Mouse (Mus musculus) CD4-positive, CD25-positive, alpha-beta regulatory T cell, adult 2 months (primary cell): ENCODE results near the gene Kremen1.

Experiments
- DNase-seq: peaks from one replicate; pipeline ENCODE4 v3.0.0-alpha.2; 2012; ENCODE audit warnings: low read depth, low spot score

Kremen1 gene

DNA sequence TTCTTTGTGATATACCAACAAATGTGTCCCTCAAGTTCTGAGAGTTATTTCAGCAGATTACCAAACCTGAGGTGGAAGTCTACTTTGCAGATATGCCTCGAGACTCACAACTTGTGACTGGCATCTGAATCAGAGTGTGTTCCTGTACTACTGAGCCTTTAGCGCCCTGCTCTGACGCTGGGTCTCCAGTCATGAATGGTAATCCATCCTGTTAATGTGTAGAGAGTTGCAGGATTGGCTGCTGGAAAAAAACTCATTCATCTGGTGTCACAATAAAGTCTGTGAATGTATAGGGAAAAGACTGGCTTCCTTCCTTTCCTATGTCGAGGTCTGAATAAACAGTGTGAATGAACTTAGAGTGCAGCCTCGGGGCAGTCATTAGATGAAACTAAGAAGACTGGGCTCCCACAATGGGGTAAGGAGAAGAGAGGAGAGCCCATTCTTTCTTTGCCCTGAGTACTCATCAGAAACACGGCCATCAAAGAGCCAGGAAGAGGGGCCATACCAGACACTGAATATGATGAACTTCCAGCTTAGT, 41.4 kb downstream of the Kremen1 start:
- DNase-seq = no peak

DNA sequence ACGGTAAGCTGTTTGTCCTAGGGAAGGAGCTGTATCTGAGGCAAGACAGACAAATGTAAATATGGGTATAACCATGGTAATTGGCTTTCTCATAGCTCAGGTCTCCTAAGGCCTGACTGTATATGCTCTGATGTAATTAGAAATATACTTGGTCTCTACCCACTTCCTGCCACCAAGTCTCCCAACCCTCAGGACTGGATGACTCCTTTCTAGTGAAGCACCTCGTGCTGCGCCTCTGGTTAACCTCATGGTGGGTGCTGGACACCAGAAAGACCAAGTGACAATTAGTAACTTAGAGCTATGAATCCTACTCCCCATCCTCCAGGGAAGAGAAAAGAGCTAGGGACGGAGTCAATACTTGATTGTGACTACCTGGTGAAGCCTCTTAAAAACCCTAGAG, 42.0 kb downstream of the Kremen1 start:
- peak; percentile 14 for DNase-seq

DNA sequence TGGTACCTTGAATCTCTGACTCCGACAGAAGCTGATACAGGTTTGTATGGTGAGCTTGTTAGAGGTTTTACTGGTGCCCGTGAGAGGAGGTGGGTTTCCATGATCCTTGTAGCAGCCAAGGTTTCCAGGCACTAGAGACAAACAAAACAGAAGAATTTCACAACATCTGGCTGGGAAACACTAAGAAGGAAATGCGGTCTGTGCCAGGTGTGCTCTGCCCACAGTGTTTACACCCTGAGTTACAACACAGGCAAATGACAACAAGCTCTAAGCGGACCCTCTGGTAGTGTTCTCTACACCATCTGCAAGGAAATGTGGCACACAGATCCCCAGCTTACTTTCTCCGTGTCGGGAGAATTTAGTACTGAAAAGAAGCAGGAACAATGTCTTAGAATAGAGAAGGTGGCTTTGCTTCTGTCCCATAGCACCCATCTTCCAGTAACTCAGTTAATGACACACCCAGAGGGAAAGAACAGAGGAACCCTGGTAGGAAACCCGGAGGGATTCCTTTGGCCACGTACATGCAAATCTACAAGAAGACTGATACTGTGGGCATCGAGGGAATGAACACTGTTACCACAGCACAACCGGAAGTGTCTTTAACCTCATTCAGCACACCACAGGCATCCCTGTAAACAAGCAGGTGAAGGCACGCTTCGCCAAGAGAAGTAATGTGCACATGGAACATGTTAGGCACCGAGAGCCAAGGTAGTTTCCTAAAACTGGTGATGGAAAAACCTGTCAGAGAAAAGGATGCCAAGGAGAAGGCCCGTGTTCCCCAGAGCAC, 45.8 kb downstream of the Kremen1 start:
- DNase-seq = peak; percentile 48

DNA sequence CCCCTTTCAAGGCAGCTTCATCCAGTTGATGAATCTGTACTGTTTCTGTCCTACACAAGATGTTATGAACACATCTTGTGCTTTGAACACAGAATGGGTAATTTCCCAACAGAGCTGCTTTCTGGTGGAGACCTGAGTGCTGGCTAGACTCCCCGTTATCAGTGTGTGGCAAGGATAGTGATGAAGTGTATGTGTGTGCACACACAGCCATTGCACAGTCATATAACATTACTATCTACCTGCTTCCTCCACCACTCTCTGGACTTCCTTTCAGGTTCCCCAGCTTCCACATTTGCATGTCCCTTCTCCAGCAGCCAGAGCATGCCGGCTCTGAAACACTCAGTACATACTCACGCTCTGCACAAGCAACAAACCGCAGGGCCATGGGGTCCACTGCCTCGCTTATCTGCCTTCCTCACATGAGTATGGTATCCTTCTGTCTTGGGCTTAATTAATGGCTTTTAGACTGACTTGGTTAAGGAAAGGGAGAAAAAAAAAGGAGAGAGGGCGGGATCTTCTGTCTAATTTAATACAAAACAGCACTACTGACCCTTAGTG, 46.8 kb downstream of the Kremen1 start:
- DNase-seq = no peak

DNA sequence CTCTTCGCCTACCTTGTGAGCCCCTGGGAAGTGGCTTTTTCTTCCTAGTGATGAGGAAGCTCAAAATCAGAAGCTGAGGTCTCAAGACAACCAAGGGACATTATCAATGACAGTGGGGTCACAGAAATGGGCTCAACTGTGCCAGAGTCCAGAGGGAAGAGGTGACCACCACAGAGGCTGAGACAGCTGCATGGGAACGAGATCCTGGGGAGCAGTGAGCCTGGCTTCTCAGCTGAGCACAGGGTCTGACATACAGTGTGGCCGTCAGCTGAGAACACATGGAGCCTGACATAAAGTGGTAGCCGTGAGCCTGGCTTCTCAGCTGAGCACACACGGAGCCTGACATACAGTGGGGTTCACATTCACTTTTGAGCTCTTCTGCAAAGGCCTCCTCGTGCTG, 58.3 kb downstream of the Kremen1 start:
- DNase-seq = no peak

DNA sequence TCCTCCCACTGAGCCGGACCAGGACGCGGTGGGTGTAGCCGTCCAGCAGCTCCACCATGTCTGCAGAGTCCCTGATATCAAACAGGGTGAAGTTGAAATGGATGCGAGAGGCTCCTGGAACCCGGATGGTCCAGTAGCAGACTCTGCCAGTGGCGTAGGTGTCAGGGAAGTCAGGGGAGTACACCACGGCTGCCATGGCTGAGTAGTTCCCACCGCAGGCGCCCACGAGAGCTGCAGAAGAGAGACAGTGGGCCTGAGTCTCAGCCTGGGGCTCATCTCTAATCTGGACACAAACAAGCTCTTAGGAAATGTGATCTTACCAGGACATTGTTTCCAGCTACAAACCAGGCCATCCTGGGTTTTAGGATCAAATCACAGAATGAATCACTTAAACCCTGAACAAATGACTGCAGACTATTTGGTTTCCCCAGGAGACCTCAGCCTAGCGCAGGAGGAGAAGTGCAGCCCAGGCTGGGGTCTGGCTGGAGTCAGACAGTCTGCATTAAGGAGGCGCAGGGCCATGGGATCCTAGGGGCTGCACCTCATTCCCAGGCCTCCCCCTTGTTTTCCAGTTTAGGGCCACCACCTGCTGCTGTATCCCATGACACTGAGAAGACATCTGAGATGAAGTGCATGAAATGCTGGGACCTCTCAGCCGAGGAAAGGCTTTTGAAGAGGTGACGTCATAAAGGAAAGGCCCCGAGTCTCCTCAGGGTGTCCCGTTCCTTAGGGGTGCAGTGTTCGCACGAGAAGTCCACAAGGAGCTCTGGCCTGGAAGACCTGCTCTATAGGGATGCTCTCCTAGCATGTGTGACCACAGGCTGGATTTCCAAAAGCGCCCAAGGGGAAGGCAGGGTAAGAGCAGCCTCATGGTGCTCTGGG, 59.3 kb downstream of the Kremen1 start:
- DNase-seq = no peak

DNA sequence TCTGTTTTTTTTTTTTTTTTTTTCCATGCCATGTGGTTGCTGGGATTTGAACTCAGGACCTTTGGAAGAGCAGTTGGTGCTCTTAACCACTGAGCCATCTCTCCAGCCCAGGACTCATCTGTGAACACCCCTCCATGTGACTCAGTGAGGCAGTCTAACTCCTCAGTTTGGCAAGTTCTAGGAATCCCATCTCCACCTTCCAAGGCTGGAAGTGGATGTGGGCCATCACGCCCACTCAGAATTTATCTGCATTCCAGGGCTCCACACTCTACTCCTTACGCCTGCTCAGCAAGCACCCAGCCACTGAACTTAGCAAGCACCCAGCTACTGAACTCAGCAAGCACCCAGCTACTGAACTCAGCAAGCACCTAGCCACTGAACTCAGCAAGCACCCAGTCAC, 61.5 kb downstream of the Kremen1 start:
- DNase-seq = no peak

DNA sequence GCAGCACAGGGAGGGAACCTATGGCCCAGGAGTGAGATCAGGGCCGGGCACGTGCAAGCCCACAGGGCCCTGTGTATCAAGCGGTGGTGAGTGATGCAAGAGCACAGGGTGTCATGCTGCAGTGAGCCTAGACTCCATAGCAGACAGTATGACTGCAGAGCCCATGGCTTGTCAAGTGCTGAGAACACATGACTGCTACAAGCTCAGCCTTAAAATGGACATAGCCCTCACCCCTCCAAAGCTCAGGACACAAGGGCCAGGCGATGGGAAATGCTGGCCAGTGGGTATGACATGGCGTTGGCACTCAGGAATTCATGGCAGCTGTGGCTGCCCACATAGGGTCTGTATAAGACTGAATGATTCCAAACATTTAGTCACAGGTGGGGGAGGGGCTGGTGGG, 64.3 kb downstream of the Kremen1 start:
- no peak for DNase-seq

DNA sequence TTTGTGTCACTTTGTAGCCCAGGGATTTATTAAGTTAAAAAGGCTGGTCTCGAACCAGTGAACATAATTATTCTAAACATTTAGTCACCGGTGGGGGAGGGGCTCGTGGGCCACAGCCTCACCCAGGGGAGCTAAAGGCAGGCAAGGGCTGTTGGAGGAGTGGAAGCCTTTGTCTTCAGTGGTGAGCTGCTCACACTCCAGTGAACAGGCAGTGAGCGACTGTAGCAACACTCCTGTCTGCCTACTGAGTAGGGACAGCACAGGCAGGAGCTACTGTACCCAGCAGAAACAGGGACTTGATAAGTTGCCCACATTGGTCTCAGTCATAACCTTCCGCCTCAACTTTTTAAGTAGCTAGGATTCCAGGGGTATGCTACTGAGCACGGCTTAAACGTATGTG, 64.8 kb downstream of the Kremen1 start:
- no peak for DNase-seq

DNA sequence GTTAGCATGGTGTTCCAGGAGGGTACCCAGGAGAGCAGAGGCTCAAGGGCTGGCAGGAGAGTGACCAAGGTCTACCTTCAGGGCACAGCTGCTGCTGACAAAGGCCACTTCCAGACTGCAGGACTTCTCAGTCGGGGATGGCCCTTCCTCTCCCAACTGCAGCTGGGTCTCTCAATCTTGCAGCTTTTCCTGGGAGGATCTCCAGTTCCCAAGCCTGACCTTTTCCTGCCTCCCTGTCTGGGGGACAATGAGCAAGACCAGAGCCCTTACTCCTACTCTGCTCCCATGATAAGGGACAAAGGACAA, 67.8 kb downstream of the Kremen1 start:
- no peak for DNase-seq

DNA sequence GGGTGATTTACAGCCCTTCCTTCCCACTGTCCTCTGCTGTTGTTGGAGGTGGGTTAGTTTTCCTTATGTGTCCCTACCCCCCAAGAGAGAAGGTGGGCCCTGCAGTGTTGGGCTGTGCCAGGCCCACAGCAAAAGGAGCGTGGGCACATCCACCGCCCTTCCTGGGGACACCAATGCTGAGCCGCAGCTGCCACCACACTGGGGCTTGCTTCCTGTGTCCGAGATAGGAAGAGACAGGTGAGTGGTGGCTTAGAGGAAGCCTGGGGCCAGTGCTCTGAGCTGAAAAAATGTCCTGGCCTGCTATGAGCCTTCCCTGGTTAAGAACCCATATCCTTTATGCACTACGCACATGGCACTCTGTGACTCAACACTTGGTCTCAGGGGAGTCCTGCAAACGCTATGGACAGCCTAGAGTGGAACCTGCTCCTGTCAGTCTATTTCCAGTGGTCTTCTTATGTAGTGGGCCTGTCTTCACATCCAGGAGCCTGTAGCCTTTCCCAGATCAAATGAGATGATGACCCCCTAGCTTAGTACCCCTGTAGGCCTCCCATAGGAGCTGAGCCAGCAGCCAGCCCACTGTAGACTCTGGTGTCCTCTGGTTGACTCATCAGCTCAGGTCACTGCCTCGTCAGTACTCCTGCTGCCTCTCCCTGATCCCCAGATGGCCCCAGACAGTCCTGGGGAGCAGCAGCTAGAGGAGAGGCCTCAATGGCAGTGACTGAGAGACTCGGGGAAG, 68.3 kb downstream of the Kremen1 start:
- no peak for DNase-seq

DNA sequence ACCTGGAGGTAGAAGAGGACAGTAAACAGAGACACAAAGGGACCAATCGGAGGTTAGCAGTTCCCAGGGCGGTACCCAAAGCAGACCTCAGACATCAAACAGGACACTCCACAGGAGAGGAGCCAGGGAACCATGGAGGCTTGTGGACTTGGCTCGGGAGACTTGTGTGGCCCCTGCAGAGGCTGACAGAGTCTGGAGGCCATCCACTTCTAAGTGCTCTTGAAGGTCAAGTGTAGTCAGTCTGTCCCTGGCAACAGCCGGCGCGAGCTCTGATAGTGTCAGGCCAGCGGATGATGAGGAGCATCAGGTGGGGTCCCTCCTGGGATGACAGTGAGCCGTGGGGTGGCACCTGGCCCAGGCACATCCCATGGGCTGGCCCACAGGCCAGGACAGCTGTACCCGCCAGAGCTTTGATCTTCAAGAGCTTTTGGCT, 69.3 kb downstream of the Kremen1 start:
- DNase-seq = no peak

DNA sequence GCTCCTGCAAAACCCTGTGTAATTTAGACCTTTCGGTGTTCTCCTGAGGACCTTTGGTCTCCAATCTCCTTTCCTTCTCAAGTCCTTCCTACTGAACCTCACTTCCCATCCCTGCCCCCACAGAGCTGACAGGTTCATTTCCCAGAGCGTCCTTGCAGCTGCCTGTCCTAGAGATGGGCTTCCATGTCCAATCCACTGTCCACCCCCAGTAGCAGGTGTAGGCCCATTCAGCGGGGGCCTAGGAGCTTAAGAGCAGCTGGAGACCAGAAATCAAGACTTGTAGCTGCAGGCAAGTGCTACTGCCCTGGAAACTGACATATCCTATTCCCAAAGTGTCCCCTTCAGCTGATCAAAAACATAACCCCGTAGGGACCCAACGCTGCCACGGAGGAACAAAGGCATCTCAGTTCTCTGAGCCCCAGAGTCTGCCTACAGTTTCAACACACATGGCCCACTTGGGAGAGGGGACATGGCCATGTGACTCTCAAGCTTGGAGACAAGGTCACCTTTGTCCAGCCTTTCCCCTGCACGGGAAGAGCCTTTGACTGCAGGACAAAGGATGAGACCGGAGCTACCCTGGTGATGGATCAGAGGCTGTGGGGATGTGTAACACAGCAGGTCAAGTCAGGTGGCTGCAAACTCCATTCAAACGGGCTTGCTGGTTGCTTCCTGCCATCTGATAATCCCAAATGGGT, 72.0 kb downstream of the Kremen1 start:
- DNase-seq = no peak

DNA sequence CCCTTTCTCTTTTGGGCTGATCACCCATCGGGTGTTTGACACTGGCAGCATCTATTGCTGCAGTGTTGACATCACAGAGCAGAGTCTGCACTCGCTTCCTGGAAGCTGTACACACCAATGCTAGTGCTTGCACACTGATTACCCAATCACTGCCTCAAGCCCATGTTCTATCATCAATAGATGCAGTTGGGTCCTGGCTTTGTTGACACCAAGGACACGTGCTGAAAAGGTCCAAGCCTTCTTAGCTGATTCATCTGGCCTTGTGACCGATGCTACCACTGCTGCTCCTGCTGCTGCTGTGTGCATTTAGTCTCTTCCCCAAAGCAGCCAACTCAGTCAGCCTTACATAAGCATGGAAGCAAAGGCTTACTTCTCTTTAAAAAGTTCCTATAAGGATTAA, 73.2 kb downstream of the Kremen1 start:
- DNase-seq = no peak

DNA sequence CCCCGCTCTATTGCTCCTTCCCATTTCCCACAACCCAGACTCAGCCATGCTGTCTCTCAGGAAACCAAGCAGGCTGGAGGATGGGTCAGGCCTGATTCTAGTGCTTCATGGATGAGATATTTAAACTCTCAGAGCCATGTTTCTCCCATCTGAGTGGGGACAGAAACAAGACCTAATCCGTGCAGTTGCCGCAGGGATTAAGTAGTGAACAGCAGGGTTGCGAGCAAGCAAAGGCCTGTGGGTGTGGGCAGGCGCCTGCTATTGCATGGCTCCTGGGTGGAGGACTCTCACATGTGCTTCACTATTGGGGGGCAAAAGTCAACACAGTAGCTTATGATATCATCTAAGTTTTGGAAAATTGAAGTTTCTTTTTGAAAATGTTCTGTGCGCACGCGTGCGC, 76.5 kb downstream of the Kremen1 start:
- DNase-seq = no peak

DNA sequence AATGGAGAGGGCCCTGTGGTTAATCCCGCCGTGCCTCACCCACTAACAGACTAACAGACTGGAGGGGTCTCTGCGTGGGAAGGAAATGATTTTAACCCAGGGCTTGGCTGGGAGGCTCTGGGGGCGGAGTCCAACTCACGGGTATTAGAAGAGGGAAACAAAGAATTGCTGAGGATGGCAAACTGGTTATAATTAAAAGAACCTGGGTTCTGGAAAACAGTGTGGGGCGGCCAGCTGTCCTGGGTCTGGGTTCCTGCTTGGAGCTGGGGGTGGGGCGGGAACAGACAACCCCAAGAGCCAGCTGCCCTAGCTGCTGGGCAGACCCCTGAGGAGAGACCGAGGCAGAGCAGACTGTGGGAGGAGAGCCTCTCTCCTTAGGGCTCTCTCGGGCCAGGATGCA, 77.1 kb downstream of the Kremen1 start:
- DNase-seq = no peak

DNA sequence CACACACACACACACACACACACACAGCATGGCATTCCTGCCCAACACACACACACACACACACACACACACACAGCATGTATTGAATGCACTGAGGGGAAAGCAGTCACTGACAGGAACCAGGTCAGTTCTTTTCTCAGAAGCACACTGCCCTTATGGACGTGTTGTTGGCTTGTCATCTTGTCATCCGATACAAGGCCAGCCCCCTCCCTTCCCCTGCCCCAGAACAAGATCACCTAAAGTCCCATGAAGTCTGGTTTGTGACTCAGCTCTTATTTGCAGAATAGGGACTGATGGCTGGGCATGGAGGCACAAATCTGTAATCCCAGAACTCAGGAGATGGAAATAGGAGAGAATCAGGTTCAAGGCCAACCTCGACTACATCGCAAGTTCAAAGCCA, 78.5 kb downstream of the Kremen1 start:
- DNase-seq = no peak

DNA sequence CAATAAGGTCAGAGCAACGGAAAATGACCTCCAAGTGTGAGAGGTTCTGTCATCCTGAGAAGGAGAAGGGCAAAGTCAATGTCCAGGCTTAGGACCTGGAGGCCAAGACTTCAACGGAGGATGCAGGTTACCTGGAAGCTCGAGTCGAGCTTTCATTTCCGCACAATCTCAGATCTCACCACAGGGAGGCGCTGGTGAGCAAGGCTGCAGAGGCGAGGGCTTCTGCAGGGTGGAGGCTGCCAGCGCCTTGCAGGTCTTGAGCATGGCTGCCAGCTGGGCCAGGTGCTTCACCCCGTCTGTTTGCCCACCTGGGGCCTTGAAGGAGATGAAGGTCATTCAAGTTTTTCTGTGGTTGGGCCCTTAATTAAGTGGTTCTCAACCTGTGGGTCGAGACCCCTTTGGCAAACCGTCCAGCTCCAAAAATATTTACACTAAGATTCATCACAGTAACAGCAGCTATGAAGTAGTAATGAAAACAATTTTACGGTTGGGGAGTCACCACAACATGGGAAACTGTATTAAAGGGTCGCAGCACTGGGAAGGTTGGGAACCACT, 79.4 kb downstream of the Kremen1 start:
- DNase-seq = peak; percentile 94

DNA sequence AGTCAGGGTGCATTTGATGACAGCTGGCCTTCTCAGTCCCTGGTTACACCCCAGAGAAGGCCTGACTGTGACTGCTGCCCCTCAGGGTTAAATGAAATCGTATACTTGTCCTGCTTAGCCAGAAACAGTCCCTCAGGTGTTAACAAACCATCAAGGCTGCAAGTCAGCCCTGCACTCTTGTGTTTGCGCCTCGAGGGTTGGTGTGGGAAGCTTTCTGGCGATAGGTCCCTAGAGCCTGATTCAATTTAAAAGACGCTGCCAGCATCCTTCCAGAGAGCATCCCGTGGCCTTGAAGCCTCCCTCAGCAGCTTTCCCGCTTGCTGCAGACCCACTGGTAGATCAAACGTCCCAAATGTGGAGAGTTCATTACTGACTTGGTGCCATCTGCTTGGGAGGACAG, 82.0 kb downstream of the Kremen1 start:
- no peak for DNase-seq

DNA sequence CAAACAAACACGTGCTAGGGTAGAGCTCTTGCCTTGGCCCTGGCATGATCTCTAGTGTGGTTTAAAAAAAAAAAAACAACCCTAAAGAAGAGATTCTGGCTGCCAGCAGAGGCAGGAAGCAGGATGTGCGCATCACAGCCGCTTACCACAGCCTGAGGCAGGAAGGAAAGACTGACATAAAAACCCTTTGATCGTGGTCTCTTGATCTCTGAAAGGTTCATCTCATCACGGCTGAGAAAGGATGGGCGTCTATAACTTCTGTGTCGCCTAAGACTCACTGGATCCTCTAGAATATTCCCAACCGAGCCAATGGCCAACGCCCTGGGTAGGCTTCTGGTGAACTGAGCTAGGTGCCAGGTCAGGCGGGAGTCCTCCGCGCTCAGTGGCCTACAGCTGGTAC, 84.2 kb downstream of the Kremen1 start:
- peak; percentile 94 for DNase-seq

DNA sequence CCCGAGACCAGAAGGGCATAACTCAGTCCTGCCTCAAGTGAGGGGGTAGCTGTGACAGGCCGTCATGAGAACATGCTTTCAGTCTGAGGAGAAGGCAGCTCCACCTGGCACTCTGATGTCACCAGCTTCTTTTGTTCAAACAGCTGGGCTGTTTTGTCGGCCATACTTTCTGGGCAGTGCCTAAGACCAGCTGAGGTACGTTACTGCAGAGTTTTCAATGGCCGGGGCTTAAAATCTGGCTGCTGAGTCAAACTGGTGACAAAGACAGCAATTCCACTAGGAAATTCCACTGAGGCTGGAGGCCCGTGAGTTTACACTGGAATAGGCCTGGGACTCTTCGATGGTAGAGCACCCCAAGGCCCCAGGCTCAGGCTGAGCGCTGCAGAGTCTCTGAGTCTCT, 84.7 kb downstream of the Kremen1 start:
- peak; percentile 69 for DNase-seq
